Mouse (Mus musculus) forebrain, embryonic 13.5 days (tissue): ENCODE measurements at regions not wholly inside any gene's neighbourhood (a gene's known extent, or its start where the extent isn't known, plus 50 kb on each side); places are given as distances from the start of the nearest gene placed in this dataset.

Source experiments
- ATAC-seq: fragments of 200-750 bp; cut with Nextera tagmentation; 2 replicates; pipeline ENCODE4 v1.8.0; 2017
- H3K27ac ChIP-seq: fragments of 300-500 bp; sonication (generic); 2 replicates; pipeline ENCODE4 v1.5.1; 2015; ENCODE audit warnings: inconsistent platforms, mild to moderate bottlenecking, moderate library complexity
- H3K27me3 ChIP-seq: fragments of 300-500 bp; sonication (generic); 2 replicates; pipeline ENCODE4 v1.6.1; 2015; ENCODE audit warnings: mild to moderate bottlenecking, inconsistent platforms
- H3K36me3 ChIP-seq: fragments of 300-500 bp; sonication (generic); 2 replicates; pipeline ENCODE4 v1.6.1; 2015; ENCODE audit warnings: mild to moderate bottlenecking, inconsistent platforms; ENCODE audit not compliant: poor library complexity, severe bottlenecking
- H3K4me1 ChIP-seq: fragments of 300-500 bp; sonication (generic); 2 replicates; pipeline ENCODE4 v1.6.1; 2015; ENCODE audit warnings: inconsistent platforms
- H3K4me2 ChIP-seq: fragments of 300-500 bp; sonication (generic); 2 replicates; pipeline ENCODE4 v1.6.1; 2015; ENCODE audit warnings: inconsistent platforms, mild to moderate bottlenecking, moderate library complexity
- H3K4me3 ChIP-seq: fragments of 300-500 bp; sonication (generic); 2 replicates; pipeline ENCODE4 v1.5.1; 2015; ENCODE audit warnings: mild to moderate bottlenecking, inconsistent platforms
- H3K9ac ChIP-seq: fragments of 300-500 bp; sonication (generic); 2 replicates; pipeline ENCODE4 v1.6.1; 2015; ENCODE audit warnings: mild to moderate bottlenecking, inconsistent platforms
- H3K9me3 ChIP-seq: fragments of 300-500 bp; sonication (generic); replicated peaks from 2 replicates; pipeline ENCODE4 v1.6.1; 2016; ENCODE audit warnings: inconsistent platforms
- WGBS: fragments of 180-500 bp; shearing (Covaris S2); methylation state at CpG from one replicate; pipeline ENCODE4 v1.1.7; 2015; 5-methylcytosine and 5-hydroxymethylcytosine counted together

- no peak overlapping the region for H3K27ac ChIP-seq
- ATAC-seq: no peak
These were observed 1087.0 kb downstream of the Dnajb9 start for GRCm38 (mm10) chr12:43123160-43123559.

GRCm38 (mm10) chr12:43112096-43112495 lies 1098.0 kb downstream of the Dnajb9 start:
- Histone ChIP-seq H3K4me2 (no peak overlapping the region), H3K36me3 (no peaks in the 10 kb centered on the region), H3K4me1 (no peaks in the 10 kb centered on the region), H3K27ac (no peak overlapping the region), H3K27me3 (no peaks in the 10 kb centered on the region), H3K9ac (no peak overlapping the region), H3K4me3 (no peak overlapping the region), H3K9me3 (no peaks in the 10 kb centered on the region)
- no peak for ATAC-seq
- WGBS: 53% methylated on average over 2 of the region's 2 CpGs

More at GRCm38 (mm10) chr12:43123160-43123559, 1087.0 kb downstream of the Dnajb9 start:
- Histone ChIP-seq H3K4me2 (no peak overlapping the region), H3K4me3 (no peak overlapping the region), H3K36me3 (no peaks in the 10 kb centered on the region), H3K9ac (no peak overlapping the region), H3K27me3 (no peaks in the 10 kb centered on the region), H3K9me3 (no peaks in the 10 kb centered on the region), H3K4me1 (no peaks in the 10 kb centered on the region)

- Histone ChIP-seq H3K4me3 (no peak overlapping the region), H3K4me2 (no peak overlapping the region), H3K36me3 (no peaks in the 10 kb centered on the region), H3K9me3 (no peaks in the 10 kb centered on the region), H3K9ac (no peak overlapping the region), H3K4me1 (no peaks in the 10 kb centered on the region), H3K27me3 (no peaks in the 10 kb centered on the region), H3K27ac (no peak overlapping the region)
- ATAC-seq: peak; percentile 63; the same call in 1 of the 2 replicates
These were observed 1110.7 kb downstream of the Dnajb9 start for GRCm38 (mm10) chr12:43099382-43099781.

- 53% methylated on average over 3 of the region's 3 CpGs for WGBS
- Histone ChIP-seq H3K27me3 (no peaks in the 10 kb centered on the region), H3K9ac (no peak overlapping the region), H3K36me3 (no peaks in the 10 kb centered on the region), H3K27ac (no peak overlapping the region), H3K4me1 (no peaks in the 10 kb centered on the region), H3K4me3 (no peak overlapping the region), H3K9me3 (no peaks in the 10 kb centered on the region), H3K4me2 (no peak overlapping the region)
- no peak for ATAC-seq
These were observed 1132.0 kb downstream of the Dnajb9 start for GRCm38 (mm10) chr12:43078081-43078480.
